22 mouse cellular contexts compared by ENCODE assay signal in genomic region chr2:178121375-178121688, GRCm38 (mm10). TPM values are rescaled to one million over a fixed set of nuclear protein-coding genes. Genes with fewer than 3 reads are reported as not detected.
DNase-seq lines count a peak whose midpoint lies in the region; ATAC-seq and TF ChIP-seq lines count a peak whose summit lies in the region.
"Had no signal": no experiment of that assay in that cellular context is flagged by ENCODE, and none has a peak within 500 bp of the region (broad histone marks: within the 10 kb centered on the region; RNA-seq: fewer than 3 reads in every experiment).

No protein-coding gene starts in this region.

- TF ChIP-seq POLR2A in cerebellum, adult 2 months (IDR thresholded peaks at IDR 0.05; ENCODE audit: borderline replicate concordance, insufficient read depth, low read length): no peak

- no peak for ATAC-seq in cerebellum, adult (ENCODE audit: insufficient number of reproducible peaks, low FRiP score, low TSS enrichment)
- no peak for ATAC-seq in hindbrain, embryonic 11.5 days (ENCODE audit: low FRiP score)
- ATAC-seq in midbrain, embryonic 15.5 days (replicated peaks): no peak
- ATAC-seq: CD4-positive, CD25-positive, alpha-beta regulatory T cell, adult 4 months; forebrain, embryonic 14.5 days; inflammation-experienced regulatory T-cells, adult 6 months; midbrain, embryonic 16.5 days; Patski had no signal

- no peak overlapping the region for H3K4me2 ChIP-seq in hindbrain, embryonic 11.5 days (replicated peaks; ENCODE audit: low read depth, low read length)
- H3K4me2 ChIP-seq in midbrain, embryonic 15.5 days: no peak overlapping the region
- H3K4me2 ChIP-seq: hindbrain, embryonic 13.5 days had no signal

- no peak for TF ChIP-seq CTCF in cerebellum, adult 2 months (IDR thresholded peaks at IDR 0.05; ENCODE audit: borderline replicate concordance, insufficient read depth, low read depth, low read length)

- H3K9ac ChIP-seq in hindbrain, embryonic 11.5 days (ENCODE audit: low read depth, low read length): no peak overlapping the region
- no peak overlapping the region for H3K9ac ChIP-seq in midbrain, embryonic 15.5 days
- H3K9ac ChIP-seq: hindbrain, embryonic 13.5 days had no signal

- H3K4me3 ChIP-seq in cerebellum, adult 2 months (replicated peaks; ENCODE audit: insufficient read depth, low read depth, low read length): peak overlapping the region; percentile 88
- H3K4me3 ChIP-seq in hindbrain, embryonic 10.5 days: no peak overlapping the region
- H3K4me3 ChIP-seq in hindbrain, embryonic 11.5 days (ENCODE audit: low read depth, low read length): no peak overlapping the region
- no peak overlapping the region for H3K4me3 ChIP-seq in midbrain, embryonic 10.5 days
- H3K4me3 ChIP-seq in midbrain, embryonic 15.5 days: no peak overlapping the region
- no peak overlapping the region for H3K4me3 ChIP-seq in embryonic facial prominence, embryonic 10.5 days
- H3K4me3 ChIP-seq: erythroblast, embryonic 14.5 days; hindbrain, embryonic 13.5 days had no signal

- no peaks in the 10 kb centered on the region for H3K9me3 ChIP-seq in hindbrain, embryonic 10.5 days
- H3K9me3 ChIP-seq in hindbrain, embryonic 11.5 days (ENCODE audit: control insufficient read depth, low read length): no peaks in the 10 kb centered on the region
- no peaks in the 10 kb centered on the region for H3K9me3 ChIP-seq in midbrain, embryonic 10.5 days (replicated peaks)
- no peaks in the 10 kb centered on the region for H3K9me3 ChIP-seq in midbrain, embryonic 15.5 days
- no peaks in the 10 kb centered on the region for H3K9me3 ChIP-seq in embryonic facial prominence, embryonic 10.5 days
- H3K9me3 ChIP-seq: hindbrain, embryonic 13.5 days had no signal

- peak; percentile 63 for DNase-seq in cerebellum, adult 2 months
- DNase-seq in hindbrain, embryonic 10.5 days (ENCODE audit: low spot score): peak; percentile 7
- no peak for DNase-seq in hindbrain, embryonic 11.5 days (ENCODE audit: low spot score)
- DNase-seq in midbrain, embryonic 10.5 days (ENCODE audit: low spot score): peak; percentile 10
- DNase-seq in embryonic facial prominence, embryonic 10.5 days (ENCODE audit: low spot score): peak; percentile 11
- no peak for DNase-seq in yolk sac, embryonic 10.5 days (ENCODE audit: low spot score)
- DNase-seq: adrenal gland, postnatal 10 days; cerebellum, postnatal 14 days; gastrocnemius, postnatal 25 days; kidney, adult 9 months; kidney, postnatal 4 days; lung, adult 18-20 months; lung, postnatal 14 days had no signal

- no peaks in the 10 kb centered on the region for H3K36me3 ChIP-seq in hindbrain, embryonic 10.5 days
- no peaks in the 10 kb centered on the region for H3K36me3 ChIP-seq in hindbrain, embryonic 11.5 days (ENCODE audit: control insufficient read depth, insufficient read depth, low read length)
- no peaks in the 10 kb centered on the region for H3K36me3 ChIP-seq in midbrain, embryonic 10.5 days
- no peaks in the 10 kb centered on the region for H3K36me3 ChIP-seq in midbrain, embryonic 15.5 days (replicated peaks)
- H3K36me3 ChIP-seq in embryonic facial prominence, embryonic 10.5 days (replicated peaks): no peaks in the 10 kb centered on the region
- H3K36me3 ChIP-seq: hindbrain, embryonic 13.5 days had no signal

- H3K27ac ChIP-seq in cerebellum, adult 2 months (ENCODE audit: insufficient read depth, low read length): peak overlapping the region; percentile 96
- no peak overlapping the region for H3K27ac ChIP-seq in hindbrain, embryonic 10.5 days
- no peak overlapping the region for H3K27ac ChIP-seq in hindbrain, embryonic 11.5 days (ENCODE audit: low read depth, low read length)
- no peak overlapping the region for H3K27ac ChIP-seq in midbrain, embryonic 10.5 days (replicated peaks)
- no peak overlapping the region for H3K27ac ChIP-seq in midbrain, embryonic 15.5 days
- peak overlapping the region; percentile 65 for H3K27ac ChIP-seq in embryonic facial prominence, embryonic 10.5 days (replicated peaks)
- H3K27ac ChIP-seq: hindbrain, embryonic 13.5 days had no signal

- 4% methylated on average over 2 of the region's 2 CpGs for WGBS in cerebellum, adult 2 months
- 22% methylated on average over 2 of the region's 2 CpGs for WGBS in hindbrain, embryonic 10.5 days
- WGBS in hindbrain, embryonic 11.5 days: 17% methylated on average over 2 of the region's 2 CpGs
- WGBS in midbrain, embryonic 10.5 days: 49% methylated on average over 2 of the region's 2 CpGs
- 39% methylated on average over 2 of the region's 2 CpGs for WGBS in midbrain, embryonic 15.5 days
- 33% methylated on average over 2 of the region's 2 CpGs for WGBS in embryonic facial prominence, embryonic 10.5 days

- H3K27me3 ChIP-seq in cerebellum, adult 2 months (ENCODE audit: control insufficient read depth, insufficient read depth, low read length): no peaks in the 10 kb centered on the region
- H3K27me3 ChIP-seq in hindbrain, embryonic 10.5 days (ENCODE audit: insufficient read depth, poor library complexity, severe bottlenecking): peaks cover 40% of the 10 kb centered on the region
- peaks cover 16% of the 10 kb centered on the region for H3K27me3 ChIP-seq in hindbrain, embryonic 11.5 days (ENCODE audit: control insufficient read depth, insufficient read depth, low read length)
- peaks cover 48% of the 10 kb centered on the region for H3K27me3 ChIP-seq in midbrain, embryonic 10.5 days (ENCODE audit: low read depth, poor library complexity, severe bottlenecking)
- peaks cover 9% of the 10 kb centered on the region for H3K27me3 ChIP-seq in midbrain, embryonic 15.5 days (replicated peaks)
- peaks cover 50% of the 10 kb centered on the region for H3K27me3 ChIP-seq in embryonic facial prominence, embryonic 10.5 days (replicated peaks; ENCODE audit: low read depth, poor library complexity, severe bottlenecking)

- peaks cover 52% of the 10 kb centered on the region for H3K4me1 ChIP-seq in cerebellum, adult 2 months (ENCODE audit: control insufficient read depth, insufficient read depth, low read length)
- peaks cover 49% of the 10 kb centered on the region for H3K4me1 ChIP-seq in hindbrain, embryonic 10.5 days (replicated peaks)
- H3K4me1 ChIP-seq in hindbrain, embryonic 11.5 days (replicated peaks; ENCODE audit: control insufficient read depth, insufficient read depth, low read length): peaks cover 8% of the 10 kb centered on the region; the same call in 1 of the 2 replicates
- H3K4me1 ChIP-seq in midbrain, embryonic 10.5 days: peaks cover 28% of the 10 kb centered on the region
- H3K4me1 ChIP-seq in midbrain, embryonic 15.5 days: peaks cover 14% of the 10 kb centered on the region
- H3K4me1 ChIP-seq in embryonic facial prominence, embryonic 10.5 days: peaks cover 64% of the 10 kb centered on the region

RNA-seq across cellular contexts. Expression of gene Phactr3, which starts 2.6 kb away (rescaled TPM):
- polyA plus RNA-seq in cerebellum, adult 2 months (2012; rRNA removed): 75.5 and 79.8 TPM in 2 replicates
- polyA plus RNA-seq in hindbrain, embryonic 10.5 days (2016; fragmentation: Nextera tagmentation; extraction: Ambion mirVana): 7.1 and 11.1 TPM in 2 replicates
- 11.9 and 14.5 TPM in 2 replicates for polyA plus RNA-seq in hindbrain, embryonic 11.5 days (2014; fragmentation: Nextera tagmentation; extraction: Ambion mirVana)
- 5.8 and 6.7 TPM in 2 replicates for polyA plus RNA-seq in midbrain, embryonic 10.5 days (2016; fragmentation: Nextera tagmentation; extraction: Ambion mirVana)
- polyA plus RNA-seq in midbrain, embryonic 15.5 days (2015; fragmentation: Nextera tagmentation; extraction: Ambion mirVana): 66.3 and 67.1 TPM in 2 replicates
- polyA plus RNA-seq in embryonic facial prominence, embryonic 10.5 days (2016; fragmentation: Nextera tagmentation; extraction: Ambion mirVana): 3.8 and 4.6 TPM in 2 replicates
- polyA plus RNA-seq: erythroblast, embryonic 14.5 days; Patski had no signal

RNA-seq across cellular contexts. Expression of gene Zfp931, which starts 43.1 kb away (rescaled TPM):
- polyA plus RNA-seq in cerebellum, adult 2 months (2012; rRNA removed): 17.1 and 19.5 TPM in 2 replicates
- 12.6 and 17.3 TPM in 2 replicates for polyA plus RNA-seq in hindbrain, embryonic 10.5 days (2016; fragmentation: Nextera tagmentation; extraction: Ambion mirVana)
- 15.7 and 16.2 TPM in 2 replicates for polyA plus RNA-seq in hindbrain, embryonic 11.5 days (2014; fragmentation: Nextera tagmentation; extraction: Ambion mirVana)
- polyA plus RNA-seq in midbrain, embryonic 10.5 days (2016; fragmentation: Nextera tagmentation; extraction: Ambion mirVana): 17.6 and 18.0 TPM in 2 replicates
- 15.0 TPM in 2 replicates for polyA plus RNA-seq in midbrain, embryonic 15.5 days (2015; fragmentation: Nextera tagmentation; extraction: Ambion mirVana)
- 16.5 and 17.7 TPM in 2 replicates for polyA plus RNA-seq in embryonic facial prominence, embryonic 10.5 days (2016; fragmentation: Nextera tagmentation; extraction: Ambion mirVana)
- polyA plus RNA-seq: erythroblast, embryonic 14.5 days had no signal

Comparison
In these comparisons a context has a peak if more than half of its experiments do, and no peak if none do; other contexts are left out.
1. DNase-seq: peak in cerebellum, adult 2 months (2 of 2), hindbrain, embryonic 10.5 days (single experiment), midbrain, embryonic 10.5 days (single experiment) and embryonic facial prominence, embryonic 10.5 days (single experiment); none in hindbrain, embryonic 11.5 days (single experiment) and yolk sac, embryonic 10.5 days (single experiment).
2. H3K27ac ChIP-seq: peak in cerebellum, adult 2 months (single experiment) and embryonic facial prominence, embryonic 10.5 days (single experiment); none in hindbrain, embryonic 10.5 days (single experiment), hindbrain, embryonic 11.5 days (single experiment), midbrain, embryonic 10.5 days (single experiment) and midbrain, embryonic 15.5 days (single experiment).